Mouse (Mus musculus): ENCODE measurements around the gene Ano8.
A peak's percentile ranks its signal among the peaks of the same experiment; 100 is the strongest.

The Ano8 gene

GRCm38 (mm10) chr8:71485142-71486135 is at the start of gene Ano8:
Gene Ano8, minus strand, starts transcription at chr8:71485963.
- DNase-seq (ENCODE audit: low spot score), result peak; percentile 95

DNA sequence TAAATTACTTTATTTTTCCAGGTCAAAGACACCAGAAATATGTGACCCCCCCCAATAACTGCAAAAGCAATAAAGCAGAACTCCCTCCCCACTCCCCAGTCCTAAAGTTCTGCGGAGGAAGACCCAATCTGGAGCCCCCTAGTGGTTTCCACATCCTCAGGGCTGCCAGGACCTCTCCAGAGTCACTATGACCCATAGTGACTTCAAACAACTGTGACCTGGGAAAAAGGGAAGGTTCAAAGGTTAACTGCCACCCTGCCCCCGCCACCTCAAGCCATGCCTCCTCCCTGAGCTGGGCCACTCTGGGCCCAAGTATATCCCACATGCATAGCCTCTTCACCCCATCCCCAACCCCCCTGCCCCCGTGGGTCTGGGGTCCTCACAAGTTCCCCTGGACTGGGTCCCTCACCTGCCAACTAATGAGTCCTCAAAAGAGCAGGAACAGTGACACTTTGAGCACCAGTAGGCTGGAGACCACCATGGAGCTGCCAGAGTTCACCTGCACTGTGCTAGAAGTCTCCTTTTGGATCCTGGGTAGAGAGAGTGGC is 48.6 kb upstream of the Ano8 start:
- no peak for DNase-seq (ENCODE audit: low spot score)

DNA sequence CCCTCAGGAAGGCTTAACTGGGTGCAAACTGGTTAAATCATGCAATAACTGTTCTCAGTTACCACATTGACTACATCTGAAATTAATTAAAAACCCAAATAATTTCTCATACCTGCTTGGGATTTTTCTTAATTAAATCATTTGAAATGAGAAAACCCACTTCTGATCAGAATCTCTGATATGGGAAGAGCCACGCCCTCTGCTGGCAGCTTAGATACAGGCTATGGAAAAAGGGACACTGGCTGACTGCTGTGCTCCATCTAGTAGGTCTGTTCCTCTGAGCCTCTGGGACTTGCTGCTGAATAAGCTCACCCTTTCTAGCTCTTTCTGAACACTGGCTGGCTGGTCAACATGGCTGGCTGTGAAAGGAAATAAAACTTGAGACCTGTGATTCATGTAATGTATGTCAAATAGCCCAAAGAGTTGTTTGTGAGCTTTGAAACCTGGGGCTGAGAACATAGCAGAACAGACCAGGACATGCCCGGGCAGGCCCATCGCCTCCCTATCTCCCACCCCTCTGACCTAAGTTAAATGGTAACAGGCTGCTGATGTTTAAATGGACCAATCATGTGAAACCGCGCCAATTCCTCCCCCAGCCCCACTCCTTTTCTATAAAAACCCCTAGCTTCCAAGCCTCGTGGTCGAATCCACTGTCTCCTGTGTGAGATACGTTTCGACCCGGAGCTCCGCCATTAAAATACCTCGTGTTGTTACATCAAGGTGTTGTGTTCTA is 45.1 kb upstream of the Ano8 start:
- peak; percentile 58 for DNase-seq (ENCODE audit: low spot score)

- no peak for DNase-seq (ENCODE audit: low spot score)
Observed at GRCm38 (mm10) chr8:71528362-71529073, 42.8 kb upstream of the Ano8 start.

GRCm38 (mm10) chr8:71527162-71527870 is 41.6 kb upstream of the Ano8 start:
- DNase-seq (ENCODE audit: low spot score), result no peak

DNA sequence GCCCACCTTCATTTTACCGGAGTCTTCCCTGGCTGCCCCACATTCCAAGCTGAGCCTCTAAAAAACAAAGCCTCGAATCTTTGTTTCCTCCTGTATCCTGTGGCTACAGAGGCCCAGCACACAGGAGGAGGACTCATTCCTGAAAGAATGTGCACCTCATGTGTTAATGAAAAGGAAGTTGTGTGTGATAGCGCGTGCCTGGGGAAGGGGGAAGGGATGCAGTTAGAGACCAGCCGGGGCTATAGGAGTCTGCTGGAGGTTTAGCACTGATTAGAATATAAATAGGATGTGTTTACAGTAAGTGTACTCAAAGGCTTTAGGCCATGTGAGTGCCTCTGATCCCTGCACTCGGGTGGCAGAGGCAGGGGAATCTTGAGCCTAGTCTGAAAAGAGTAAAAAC is 40.5 kb upstream of the Ano8 start:
- DNase-seq (ENCODE audit: low spot score), result peak; percentile 55

- no peak for DNase-seq (ENCODE audit: low spot score)
Observed at GRCm38 (mm10) chr8:71525226-71526050, 39.7 kb upstream of the Ano8 start, which contains the start of gene Ccdc194. Gene Ccdc194, minus strand, starts transcription at chr8:71525711.

- peak; percentile 99 for DNase-seq (ENCODE audit: low spot score)
Observed at GRCm38 (mm10) chr8:71521634-71522033, 35.9 kb upstream of the Ano8 start.

- DNase-seq (ENCODE audit: low spot score), result peak; percentile 81
Observed at GRCm38 (mm10) chr8:71519037-71519825, 33.5 kb upstream of the Ano8 start.

GRCm38 (mm10) chr8:71516786-71517185 is 31.0 kb upstream of the Ano8 start:
- DNase-seq (ENCODE audit: low spot score), result peak; percentile 66

GRCm38 (mm10) chr8:71515043-71515442 is 29.3 kb upstream of the Ano8 start:
- DNase-seq (ENCODE audit: low spot score), result no peak

DNA sequence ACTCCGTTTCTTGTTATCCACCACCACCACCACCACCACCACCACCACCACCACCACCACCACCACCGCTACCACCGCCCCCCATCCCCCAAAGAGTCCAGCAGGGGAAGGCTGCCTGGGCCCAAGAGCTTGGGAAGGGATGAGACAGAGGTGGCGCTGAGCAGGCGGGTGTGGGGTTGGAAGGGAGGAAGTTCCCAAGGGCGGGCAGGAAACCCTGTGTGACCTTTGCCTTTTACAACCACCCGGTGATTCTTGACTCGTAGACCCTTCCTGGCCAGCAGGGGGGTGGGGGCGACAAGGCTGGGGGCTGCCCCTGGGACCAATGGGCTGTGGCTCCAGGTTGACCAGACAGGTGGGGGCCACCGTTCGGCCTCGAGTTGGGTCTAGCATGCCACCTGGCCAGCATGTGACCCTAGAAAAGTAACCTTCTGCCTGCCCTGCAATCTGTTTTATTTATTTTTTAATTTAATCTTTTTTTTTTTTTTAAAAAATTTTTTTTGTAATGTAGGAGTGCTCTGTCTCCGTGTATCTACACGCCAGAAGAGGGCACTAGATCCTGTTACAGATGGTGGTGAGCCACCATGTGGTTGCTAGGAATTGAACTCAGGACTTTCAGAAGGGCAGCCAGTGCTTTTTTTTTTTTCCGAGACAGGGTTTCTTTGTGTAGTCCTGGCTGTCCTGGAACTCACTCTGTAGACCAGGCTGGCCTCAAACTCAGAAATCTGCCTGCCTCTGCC is 27.4 kb upstream of the Ano8 start:
- DNase-seq (ENCODE audit: low spot score), result no peak

GRCm38 (mm10) chr8:71511644-71512043 is 25.9 kb upstream of the Ano8 start, which contains the start of gene Plvap:
Gene Plvap, minus strand, starts transcription at chr8:71511752.
- peak; percentile 43 for DNase-seq (ENCODE audit: low spot score)

- no peak for DNase-seq (ENCODE audit: low spot score)
Observed at GRCm38 (mm10) chr8:71509316-71509715, 23.6 kb upstream of the Ano8 start.

DNA sequence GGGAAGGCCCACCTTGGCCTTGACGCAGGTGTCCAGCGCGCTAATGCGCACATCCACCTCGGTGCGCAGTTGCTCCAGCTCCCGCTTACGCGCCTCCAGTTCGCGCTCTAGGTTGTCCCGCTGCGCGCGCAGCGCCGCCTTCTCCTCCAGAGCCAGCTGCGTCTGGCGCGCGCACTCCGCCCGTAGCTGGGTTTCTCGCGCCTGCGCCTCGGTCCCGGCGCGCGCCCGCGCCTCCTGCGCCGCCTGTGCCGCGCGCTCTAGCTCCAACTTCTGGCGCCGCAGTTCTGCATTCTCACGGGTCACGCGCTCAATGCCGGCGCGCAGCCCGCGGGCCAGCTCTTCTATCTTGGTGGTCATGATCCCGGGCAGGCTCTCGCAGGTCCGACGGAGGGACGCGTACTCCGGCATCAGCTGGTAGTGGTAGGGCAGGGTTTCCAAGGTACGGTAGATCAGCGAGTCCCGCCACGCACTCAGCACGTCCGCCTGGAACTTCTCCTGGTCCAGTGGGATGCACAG is 21.9 kb upstream of the Ano8 start:
- peak; percentile 94 for DNase-seq (ENCODE audit: low spot score)

DNA sequence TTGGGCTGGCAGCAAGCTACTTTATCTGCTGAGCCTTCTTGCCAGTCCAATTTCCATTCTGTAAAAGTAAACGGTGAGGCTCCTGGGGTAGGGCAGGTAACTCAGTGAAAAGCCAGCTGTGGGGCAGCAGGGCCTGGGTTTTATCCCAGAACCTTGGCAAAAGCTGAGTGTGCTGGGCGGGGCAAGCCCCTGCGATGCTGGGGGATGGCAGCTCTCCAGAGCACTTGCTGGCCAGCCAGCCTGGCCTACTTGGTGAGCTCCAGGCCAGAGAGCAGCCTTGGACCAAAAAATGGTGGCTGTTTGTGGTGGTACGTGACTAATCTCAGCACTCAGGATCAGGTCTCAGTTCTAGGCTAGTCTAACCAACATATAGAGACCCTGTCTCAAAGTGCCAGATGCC is 20.2 kb upstream of the Ano8 start:
- DNase-seq (ENCODE audit: low spot score), result no peak

DNA sequence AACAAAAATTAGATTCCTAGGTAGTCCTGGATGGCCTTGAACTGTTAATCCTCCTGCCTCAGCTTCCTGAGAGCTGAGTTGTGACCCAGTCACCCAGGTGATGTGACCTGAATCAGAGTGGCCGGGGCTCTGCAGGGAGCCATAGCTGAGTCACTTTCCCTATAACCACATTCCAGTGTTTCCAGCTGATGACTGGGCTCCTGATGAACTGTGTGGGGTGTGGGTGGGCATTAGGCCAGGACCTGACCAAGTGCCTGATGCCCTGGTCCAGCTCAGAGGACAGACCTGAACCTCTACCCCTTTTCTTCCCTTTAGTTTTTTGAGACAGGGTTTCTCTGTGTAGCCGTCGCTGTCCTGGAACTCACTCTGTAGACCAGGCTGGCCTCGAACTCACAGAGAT is 19.6 kb upstream of the Ano8 start:
- DNase-seq (ENCODE audit: low spot score), result no peak

- no peak for DNase-seq (ENCODE audit: low spot score)
Observed at GRCm38 (mm10) chr8:71504349-71504748, 18.6 kb upstream of the Ano8 start.

Data from embryo, embryonic 10 days (tissue).